Mouse (Mus musculus): ENCODE measurements at regions not wholly inside any gene's neighbourhood (a gene's known extent, or its start where the extent isn't known, plus 50 kb on each side); places are given as distances from the start of the nearest gene placed in this dataset.

- DNase-seq (ENCODE audit: low spot score) = no peak
Observed at GRCm38 (mm10) chr2:167878255-167878865, 53.5 kb upstream of the Ptpn1 start.

GRCm38 (mm10) chr2:167877254-167877870, 54.5 kb upstream of the Ptpn1 start:
- DNase-seq (ENCODE audit: low spot score) = peak; percentile 47

- no peak for DNase-seq (ENCODE audit: low spot score)
Observed at GRCm38 (mm10) chr2:167872507-167872906, 59.4 kb upstream of the Ptpn1 start.

GRCm38 (mm10) chr2:167870153-167870552, 61.7 kb upstream of the Ptpn1 start:
- DNase-seq (ENCODE audit: low spot score) = no peak

GRCm38 (mm10) chr2:167866751-167867150, 65.1 kb upstream of the Ptpn1 start:
- peak; percentile 88 for DNase-seq (ENCODE audit: low spot score)

- DNase-seq (ENCODE audit: low spot score) = peak; percentile 29
Observed at GRCm38 (mm10) chr2:167865525-167865924, 66.3 kb upstream of the Ptpn1 start.

- peak; percentile 17 for DNase-seq (ENCODE audit: low spot score)
Observed at GRCm38 (mm10) chr2:167864672-167865071, 67.2 kb upstream of the Ptpn1 start.

GRCm38 (mm10) chr2:167864228-167864627, 67.6 kb upstream of the Ptpn1 start:
- DNase-seq (ENCODE audit: low spot score) = no peak

GRCm38 (mm10) chr2:167863616-167864015, 68.2 kb upstream of the Ptpn1 start:
- no peak for DNase-seq (ENCODE audit: low spot score)

- no peak for DNase-seq (ENCODE audit: low spot score)
Observed at GRCm38 (mm10) chr2:167861178-167861520, 70.7 kb upstream of the Ptpn1 start.

- peak; percentile 92 for DNase-seq (ENCODE audit: low spot score)
Observed at GRCm38 (mm10) chr2:167860457-167861177, 71.2 kb upstream of the Ptpn1 start.

GRCm38 (mm10) chr2:167859575-167859974, 72.3 kb upstream of the Ptpn1 start:
- no peak for DNase-seq (ENCODE audit: low spot score)

- no peak for DNase-seq (ENCODE audit: low spot score)
Observed at GRCm38 (mm10) chr2:167858346-167858745, 73.5 kb upstream of the Ptpn1 start.

GRCm38 (mm10) chr2:167857911-167858310, 73.9 kb upstream of the Ptpn1 start:
- no peak for DNase-seq (ENCODE audit: low spot score)

GRCm38 (mm10) chr2:167856920-167857475, 74.9 kb upstream of the Ptpn1 start:
- peak; percentile 53 for DNase-seq (ENCODE audit: low spot score)

- peak; percentile 82 for DNase-seq (ENCODE audit: low spot score)
Observed at GRCm38 (mm10) chr2:167856020-167856419, 75.8 kb upstream of the Ptpn1 start.

- DNase-seq (ENCODE audit: low spot score) = no peak
Observed at GRCm38 (mm10) chr2:167854060-167854459, 77.8 kb upstream of the Ptpn1 start.

- DNase-seq (ENCODE audit: low spot score) = peak; percentile 93
Observed at GRCm38 (mm10) chr2:167853411-167853821, 78.4 kb upstream of the Ptpn1 start.

GRCm38 (mm10) chr2:167852582-167852981, 79.3 kb upstream of the Ptpn1 start:
- peak; percentile 87 for DNase-seq (ENCODE audit: low spot score)

GRCm38 (mm10) chr2:167851216-167851896, 80.5 kb upstream of the Ptpn1 start:
- DNase-seq (ENCODE audit: low spot score) = peak; percentile 86

GRCm38 (mm10) chr2:167849999-167850552, 81.8 kb upstream of the Ptpn1 start:
- DNase-seq (ENCODE audit: low spot score) = no peak
